Mouse (Mus musculus) right cerebral cortex, postnatal 36 days (tissue): ENCODE measurements around the gene Foxn2.
"Not testable (repeated sequence)": the region's sequence is repeated elsewhere in the genome, so short reads cannot be mapped to it uniquely, and the experiment has no call there.

Experiments used
- DNase-seq, 2 experiments: peaks; one replicate each; pipeline ENCODE4 v3.0.0; 2022; ENCODE audit warnings: low spot score in 2 of 2, mixed read lengths in 1 of 2

Gene Foxn2

DNA sequence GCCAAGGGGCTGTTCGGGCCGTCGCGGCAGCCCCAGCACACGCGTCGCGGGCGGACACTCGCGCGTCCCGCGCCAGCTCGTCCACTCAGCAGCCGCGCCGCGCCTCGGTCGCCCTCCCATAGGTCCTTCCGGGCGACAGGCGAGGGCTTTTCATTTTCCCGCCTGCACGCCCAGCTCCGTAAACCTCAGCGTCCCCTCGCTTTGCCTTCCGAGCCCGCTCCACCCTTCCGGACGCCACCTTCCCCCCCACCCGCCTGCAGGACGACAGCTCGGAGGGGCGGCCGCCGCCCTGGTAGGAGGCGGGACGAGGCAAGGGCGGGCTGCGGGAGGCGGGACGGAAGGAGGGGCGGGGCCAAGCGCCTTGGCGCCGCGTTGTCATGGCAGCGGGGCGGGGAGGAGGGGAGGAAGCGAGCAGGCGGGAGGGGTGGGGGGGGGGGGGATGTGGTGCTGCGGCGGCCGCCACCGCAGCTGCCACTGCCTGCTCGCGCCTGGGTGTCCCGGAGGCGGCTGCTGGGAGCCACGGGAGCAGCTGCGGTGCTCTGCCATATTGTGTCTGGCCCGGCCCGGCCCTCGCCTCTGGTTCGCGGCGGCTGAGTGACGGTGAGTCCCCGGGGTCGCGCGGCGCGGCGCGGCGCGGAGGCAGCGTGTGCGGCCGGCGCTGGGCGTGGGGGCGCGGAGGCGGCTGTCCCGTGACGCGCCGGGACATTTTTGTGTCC lies at the start of gene Foxn2:
TSS of gene Foxn2 (plus strand) at position 427 of the 716 bp plus-strand sequence.
- peak; percentile 80 to 84 for DNase-seq

DNA sequence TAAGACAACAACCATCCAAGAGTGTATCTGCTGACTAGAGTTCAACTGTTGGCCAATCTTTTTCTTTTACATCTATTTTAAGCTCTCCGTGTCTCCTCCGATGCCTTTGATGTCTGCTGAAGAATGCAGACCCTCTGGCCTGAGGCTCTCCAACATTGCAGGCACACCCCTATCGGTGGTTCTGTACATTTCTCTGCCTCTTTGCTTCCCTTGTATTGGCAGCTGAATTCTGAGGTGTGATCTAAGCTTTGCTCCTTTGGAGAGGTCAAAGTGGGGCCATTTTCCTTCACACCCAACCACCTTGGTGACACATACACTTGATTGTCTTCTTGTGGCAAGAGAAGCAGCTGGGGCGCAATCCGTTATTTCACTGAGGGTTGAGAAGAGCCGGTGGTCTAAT lies 43.0 kb upstream of the Foxn2 start:
- no peak for DNase-seq

DNA sequence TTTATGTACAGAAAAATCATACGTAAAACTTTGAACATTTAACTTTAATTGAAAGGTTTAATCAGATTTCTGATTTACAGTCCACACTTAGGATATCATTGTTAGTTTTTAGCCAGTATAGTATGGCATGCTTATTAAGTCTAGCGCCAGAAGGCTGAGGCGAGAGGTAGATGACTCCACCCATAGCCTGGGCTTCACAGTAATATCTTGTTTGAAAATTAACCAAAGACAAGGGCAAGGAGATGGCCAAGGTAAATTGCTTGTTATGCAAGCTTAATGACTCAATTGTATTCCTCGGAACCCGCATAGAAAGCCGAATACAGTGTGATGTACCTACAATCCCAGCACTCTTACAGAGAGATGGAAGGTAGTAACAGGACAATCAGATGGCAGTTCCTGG lies 42.4 kb upstream of the Foxn2 start:
- DNase-seq = no peak

DNA sequence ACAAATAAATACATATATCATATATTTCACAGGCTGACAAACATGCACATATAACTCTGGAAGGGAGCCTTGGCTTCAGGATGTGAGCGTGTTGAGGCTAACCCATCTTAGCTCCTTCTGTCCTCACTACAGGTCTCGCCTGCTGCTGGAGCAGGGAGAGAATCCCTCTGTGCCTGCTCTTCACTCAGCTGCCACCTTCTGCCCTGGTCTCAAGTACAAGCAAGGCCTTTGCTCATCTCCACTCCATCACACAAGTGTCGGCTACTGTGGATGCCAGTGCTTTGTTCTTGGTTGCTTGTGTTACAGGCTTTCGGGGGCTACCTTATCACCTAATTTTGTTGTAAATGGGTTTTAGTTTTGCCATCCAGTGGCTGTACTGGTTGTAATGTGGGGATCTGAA lies 41.7 kb upstream of the Foxn2 start:
- no peak for DNase-seq

DNA sequence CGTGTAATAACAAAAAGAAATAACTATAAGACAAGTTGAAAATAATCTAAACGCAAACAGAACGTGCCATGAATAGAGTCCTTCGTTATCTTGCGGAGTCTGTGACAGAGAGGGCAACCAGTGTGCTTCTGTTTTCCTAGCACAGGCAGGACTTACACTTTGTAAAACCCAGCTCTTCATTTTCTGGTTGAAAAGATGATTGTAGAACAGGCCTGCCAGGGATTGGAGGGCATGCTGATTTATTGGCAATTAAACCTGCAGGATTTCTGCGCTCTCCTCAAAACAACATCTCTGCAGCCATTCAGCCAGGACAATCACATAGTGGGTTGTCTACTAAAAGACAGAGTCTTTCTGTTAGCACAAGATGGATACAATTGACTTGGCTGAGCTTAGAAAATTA lies 40.4 kb upstream of the Foxn2 start:
- no peak for DNase-seq

DNA sequence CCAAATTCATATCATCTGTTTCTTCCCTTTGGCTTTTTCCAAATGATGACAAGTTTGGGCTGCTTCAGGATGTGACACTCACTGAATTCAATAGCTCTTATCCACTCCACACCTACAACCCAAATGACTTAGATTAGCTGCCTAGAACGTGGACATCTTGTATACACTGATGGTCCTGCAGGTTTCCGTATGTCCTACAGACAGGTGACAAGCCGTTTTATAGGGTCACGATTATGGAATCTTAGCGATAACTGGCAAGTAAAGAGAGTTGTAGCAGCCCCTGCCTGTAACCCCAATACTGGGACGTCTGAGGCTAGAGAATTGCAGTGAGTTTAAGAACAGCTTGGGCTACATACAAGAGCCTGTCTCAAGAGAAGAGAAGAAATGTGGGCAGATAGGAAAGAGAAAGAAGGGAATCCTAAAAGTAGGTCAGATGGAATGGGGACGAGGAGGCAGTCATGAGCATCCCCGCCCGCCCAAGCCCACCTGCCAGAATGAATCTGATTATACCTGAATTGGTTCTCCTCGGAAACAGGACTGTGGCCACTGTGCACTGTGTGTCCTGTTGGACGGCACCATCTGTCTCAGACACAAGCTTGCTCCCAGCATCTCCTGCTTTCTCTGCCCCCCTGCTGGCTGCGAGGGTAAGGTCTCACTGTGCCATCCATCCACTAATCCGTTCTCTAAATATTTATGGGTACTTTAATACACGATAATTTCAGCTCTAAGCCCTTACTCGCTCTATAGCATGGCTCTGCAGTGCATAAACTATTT lies 39.6 kb upstream of the Foxn2 start:
- no peak for DNase-seq

DNA sequence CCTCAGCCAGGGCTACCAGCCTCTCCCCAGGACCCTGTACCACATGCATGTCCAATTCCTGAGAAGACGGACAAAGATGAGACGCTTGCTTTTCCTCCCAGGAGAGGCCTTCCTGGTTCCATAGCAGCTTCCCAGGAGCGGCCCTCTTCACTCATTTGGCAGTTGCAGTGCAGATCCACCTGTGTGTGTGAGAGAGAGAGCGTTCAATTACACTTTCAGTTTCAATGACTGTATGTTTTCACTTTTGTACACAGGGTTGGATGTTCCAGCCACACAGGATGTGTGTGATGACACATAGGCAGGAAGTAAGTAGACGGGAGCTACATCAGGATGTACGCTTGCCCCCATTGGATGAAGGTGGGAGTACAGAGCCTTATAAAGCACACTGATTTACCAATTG lies 37.2 kb upstream of the Foxn2 start:
- DNase-seq = no peak

DNA sequence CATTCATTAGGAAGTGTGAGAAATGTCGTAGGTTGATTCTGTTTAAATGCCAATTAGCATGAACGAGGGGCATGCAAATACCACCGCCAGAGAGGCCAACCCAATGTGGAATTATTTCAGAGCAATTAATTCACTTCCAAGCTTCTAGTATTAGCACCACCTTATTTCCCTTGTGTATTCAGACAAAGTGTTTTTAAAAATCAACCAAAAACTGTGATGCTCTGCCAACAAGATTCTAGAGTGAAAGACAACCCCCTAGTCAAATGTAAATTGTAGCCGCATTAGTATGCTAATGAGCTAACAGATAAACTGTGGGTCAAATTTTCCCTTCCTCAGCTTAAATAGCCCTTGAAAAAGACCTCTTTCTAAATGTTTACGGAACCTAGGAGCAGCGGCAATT lies 36.0 kb upstream of the Foxn2 start:
- no peak for DNase-seq

DNA sequence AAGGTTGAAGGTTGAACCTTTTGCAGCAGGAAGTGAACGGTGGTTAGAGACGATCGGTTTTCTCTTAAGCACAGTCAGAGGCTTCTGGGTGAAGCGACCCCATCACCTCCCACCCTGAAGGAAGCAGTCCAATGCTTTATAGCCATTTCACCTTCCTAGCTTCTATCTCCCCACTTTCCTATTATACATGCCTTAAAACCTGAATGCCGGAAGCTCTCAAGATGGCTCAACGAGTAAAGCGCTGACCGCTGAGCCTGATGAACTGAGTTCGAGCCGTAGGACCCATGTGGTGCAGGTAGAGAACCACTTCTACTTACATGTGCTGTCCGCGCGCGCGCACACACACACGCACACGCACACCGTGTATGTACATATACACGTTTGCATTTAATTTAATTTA lies 35.4 kb upstream of the Foxn2 start:
- no peak for DNase-seq

DNA sequence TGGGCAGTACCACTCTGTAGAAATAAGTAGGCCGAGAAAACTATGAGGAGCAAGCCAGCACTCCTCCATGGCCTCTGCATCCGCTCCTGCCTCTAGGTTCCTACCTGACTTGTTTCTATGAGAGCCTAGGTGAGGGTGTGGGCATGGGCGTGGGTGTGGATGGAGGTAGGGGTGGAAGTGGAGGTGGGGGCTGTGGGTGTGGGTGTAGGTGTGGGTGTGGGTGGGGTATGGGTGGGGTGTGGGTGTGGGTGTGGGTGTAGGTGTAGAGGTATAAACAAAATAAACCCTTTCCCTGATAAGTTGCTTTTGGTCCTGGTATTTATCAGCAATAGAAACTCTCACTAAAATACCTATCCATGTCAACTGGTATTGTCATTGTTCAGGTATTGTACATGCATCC lies 30.8 kb upstream of the Foxn2 start:
- DNase-seq = no peak

DNA sequence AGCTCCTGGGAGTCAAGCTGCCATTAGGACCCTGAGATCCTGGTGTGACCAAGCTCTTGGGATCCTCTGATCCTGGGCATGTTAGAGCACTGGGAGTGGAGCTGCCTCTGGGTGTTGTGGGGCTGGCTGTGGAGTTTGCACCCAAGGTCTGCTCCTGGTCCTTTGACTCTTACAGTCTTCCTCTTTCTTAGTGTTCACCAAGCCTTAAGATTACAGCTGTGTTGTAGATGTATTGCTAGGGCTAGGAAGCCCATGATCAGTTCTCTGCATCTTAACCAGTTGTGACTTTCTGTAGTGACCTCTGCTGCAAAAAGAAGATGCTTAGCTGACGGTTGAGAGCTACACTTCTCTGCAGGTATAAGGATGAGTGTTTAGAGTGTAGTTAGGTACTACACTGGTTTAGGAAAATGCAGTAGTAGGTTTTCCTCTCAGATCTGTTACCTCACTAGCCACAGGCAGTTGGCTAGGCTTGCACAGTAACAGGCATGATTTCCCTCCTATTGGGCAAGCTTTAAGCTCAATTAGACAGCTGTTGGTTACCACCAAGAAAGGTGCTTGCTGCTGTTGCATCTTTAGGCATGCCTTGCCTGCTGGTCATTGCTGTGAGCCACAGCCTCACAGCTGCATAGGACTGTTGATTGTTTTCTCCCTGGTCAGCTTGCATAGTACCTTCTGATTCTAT lies 27.2 kb upstream of the Foxn2 start:
- DNase-seq = no peak

DNA sequence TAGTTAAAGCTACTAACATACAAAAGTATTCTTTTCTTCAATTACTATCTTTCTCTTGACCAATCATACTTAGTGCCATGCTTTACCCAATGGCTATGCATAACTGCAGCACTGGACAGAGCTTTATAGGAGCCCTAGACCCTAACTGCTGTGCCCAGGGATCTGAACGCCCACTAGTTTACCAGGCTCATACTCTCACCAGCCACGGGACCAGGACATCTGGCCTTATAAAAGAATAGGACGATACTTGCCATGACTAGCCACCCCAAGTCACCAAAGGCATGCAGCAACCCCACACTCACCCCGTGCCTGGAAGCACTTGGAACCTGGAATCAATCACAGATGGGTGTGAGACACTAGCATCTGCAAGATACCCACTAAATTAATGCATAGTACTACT lies 20.1 kb upstream of the Foxn2 start:
- no peak for DNase-seq

DNA sequence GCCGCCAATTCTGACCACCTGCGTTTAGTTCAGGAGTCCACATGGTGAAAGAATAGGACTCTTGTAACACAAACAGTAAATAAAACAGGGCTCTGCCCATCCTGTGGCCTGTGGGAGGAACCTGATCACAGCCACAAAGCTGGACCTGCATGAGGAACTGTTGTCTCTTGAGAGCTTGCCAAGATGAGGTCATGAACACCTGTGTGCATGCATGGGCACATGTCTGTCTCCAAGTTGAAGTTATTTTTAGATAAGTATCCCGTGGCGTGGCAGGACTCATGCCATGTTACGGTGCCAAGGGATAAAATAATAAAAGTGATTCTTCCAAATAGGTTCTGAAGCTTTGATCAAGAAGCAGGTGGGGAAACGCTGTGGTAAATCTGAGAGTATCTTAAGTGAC lies 19.3 kb upstream of the Foxn2 start:
- no peak for DNase-seq

DNA sequence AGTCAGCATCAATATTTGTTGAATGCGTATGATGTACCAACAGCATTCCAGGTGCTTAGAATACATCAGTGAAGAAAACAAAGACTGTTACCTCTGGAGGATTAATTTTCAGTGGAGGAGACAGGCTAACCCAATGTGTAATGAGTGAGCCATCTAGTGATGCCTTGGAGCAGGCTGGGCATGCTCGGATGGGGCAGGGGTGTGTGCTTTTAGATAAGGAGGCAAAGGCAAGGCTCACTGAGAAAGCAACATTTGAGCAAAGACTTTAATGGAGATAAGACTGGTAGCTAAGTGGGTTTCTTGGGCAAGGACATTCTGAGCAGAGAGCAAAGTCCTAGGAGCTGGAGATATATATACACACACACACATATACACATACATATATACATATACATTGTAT lies 9.8 kb upstream of the Foxn2 start:
- no peak for DNase-seq

DNA sequence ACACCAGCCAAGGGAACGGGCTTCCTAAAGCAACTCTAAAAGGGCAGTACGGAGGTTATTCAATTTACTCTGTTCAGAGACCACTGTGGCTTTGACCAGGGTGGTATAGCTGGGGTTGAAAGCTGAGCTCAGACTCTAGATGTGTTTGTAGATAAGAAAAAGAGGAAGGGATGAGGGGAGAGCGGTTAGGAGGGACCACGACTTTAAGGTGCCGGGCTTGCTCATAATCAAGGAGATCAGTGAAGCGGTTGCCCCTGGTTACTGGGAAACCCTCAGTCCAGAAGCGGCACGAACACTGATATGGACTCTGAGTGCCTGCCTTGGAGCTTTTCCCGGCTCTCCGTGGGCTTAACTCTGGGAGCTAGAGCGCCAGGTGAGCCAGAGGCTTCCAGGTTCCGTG lies 9.0 kb upstream of the Foxn2 start:
- DNase-seq = no peak

DNA sequence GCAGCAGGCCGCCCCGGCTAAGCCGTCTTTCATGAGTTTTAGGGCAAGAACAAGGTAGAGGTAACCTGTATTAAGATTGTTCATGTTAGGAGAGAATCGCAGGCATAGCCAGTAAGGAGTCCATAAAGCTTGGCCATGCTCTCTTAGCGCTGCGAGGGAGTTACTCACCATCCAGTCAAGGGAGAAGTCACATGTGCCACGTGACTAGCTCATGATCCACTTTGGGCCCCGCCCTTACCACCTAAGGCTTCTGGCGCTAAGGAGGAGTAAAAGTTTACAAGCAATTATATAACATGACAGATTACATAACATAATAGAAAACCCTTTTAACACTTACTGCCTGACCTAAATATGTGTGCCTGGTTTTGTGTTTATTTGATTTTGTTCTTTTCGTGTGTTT lies 8.5 kb upstream of the Foxn2 start:
- no peak for DNase-seq

DNA sequence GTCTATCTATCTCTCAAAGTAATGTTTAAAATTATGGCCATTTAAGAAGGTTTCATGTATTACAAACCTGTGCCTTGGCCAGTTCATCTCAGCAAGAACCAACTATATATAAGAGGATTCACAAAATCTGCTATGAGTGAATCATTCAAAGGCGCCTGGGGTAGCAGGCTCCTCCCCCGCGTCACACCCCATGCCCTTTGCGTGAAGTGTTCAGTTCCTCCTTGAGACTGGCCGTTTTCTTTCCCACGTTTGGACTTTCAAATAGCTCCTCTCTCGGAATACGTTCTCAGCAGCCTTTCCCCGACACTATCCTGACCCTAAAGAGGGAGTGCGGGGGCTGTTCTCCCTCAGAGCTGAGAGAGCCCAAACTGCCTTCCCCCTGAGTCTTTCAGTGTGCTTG lies 5.2 kb upstream of the Foxn2 start:
- no peak for DNase-seq

DNA sequence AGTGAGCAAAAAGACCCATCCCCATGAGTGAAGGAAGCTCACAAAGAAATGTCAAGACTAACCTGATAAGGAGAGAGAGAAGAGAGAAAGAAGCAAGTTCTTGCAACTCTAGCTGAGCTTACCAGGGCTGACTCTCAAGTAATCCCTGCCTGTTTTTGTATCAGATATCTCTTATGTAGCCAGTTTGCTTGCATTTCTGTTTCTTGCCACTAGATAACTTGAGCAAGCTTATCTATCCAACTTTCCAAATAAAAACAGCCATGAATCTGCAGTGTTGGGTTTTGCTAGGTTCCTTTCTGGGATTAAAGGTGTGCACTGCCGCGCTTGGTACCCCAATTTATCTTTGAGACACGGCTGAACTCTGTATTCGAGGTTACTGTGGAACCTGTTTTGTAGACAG lies 4.2 kb upstream of the Foxn2 start:
- DNase-seq = no peak

DNA sequence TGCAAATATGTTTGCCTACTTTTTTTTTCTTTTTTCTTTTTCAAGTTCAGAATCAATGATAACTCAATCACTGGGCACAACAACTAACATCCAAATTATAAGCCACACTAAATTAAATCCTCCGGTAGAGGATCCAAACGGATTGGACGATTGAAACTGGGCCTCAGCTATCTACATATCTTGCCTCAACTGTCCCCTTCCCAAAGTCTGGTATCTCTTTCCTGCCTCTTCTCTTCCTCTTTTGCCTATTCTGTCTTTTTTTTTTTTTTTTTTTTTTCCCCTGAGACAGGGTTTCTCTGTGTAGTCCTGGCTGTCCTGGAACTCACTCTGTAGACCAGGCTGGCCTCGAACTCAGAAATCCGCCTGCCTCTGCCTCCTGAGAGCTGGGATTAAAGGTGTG lies 3.8 kb upstream of the Foxn2 start:
- not testable (repeated sequence) for DNase-seq

DNA sequence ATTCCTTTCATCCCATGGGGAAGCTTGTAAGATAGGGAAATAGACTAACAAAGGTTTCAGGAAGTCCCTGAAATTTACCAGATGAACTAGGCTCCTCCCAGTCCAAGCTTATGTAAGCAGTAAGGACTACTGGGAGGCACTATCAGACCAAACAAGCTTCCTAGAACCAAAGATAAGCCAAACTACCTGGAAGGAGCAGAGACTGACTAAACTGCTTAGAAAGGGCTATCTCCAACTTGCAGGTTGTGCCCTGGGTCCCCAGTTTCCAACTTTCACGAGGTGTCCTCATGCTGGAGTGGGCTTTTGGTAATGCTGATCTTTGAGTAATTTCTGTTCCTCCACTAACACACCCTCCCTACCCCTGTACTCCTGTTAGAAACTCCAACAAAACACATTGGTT lies 3.1 kb upstream of the Foxn2 start:
- DNase-seq = no peak

DNA sequence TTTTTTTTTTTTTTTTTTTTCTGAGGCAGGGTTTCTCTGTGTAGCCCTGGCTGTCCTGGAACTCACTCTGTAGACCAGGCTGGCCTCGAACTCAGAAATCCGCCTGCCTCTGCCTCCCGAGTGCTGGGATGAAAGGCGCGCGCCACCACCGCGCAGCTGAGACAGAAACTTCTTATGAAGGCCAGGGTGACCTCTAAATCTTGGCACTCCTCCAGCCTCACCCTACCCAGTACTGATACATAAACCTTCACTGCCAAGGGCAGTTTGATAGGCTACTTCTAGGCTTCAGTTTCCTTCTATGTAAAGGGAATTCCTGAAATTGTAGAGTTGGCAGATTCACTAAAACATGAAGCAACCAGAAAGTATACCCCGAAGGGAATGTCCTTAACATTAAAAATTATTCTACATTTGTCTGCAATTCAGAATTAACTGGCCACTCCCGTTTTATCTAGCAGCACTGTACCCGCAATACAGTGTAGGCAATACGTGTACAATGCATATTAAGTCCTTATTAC lies 918 bp upstream of the Foxn2 start:
- no peak for DNase-seq

DNA sequence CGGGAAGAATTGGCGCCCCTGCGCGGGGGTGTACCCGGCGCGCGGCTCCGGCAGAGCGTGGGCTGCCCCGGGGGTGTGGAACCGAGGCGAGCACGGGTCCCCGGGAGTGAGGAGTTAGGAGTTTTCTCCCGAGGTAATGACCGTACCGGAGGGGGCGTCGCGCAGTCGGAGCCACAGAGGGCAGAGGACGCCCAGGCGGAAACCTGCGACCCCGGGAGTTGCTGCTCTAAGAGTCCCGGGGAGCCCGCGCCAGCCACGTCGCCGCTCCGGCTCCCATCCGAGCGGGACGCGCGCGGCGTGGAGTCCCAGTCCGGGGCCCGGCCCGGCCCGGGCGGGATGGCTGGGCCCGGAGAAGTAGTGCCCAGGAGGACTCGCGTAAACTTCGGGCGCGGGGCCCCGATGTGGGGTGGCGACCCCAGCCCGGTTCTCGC lies 505 bp downstream of the Foxn2 start:
- no peak for DNase-seq
